Mouse (Mus musculus) spleen, embryonic (tissue): ENCODE results near the gene Agtpbp1.

Experiments used
- CTCF ChIA-PET: fragments of 350-600 bp; sonication (Branson Sonifier 250); formaldehyde crosslinking; loops from one replicate; lab custom pipeline; 2022; lab: Charles Lee

Gene Agtpbp1

GRCm38 (mm10) chr13:59535746-59536145 lies 49.3 kb downstream of the Agtpbp1 start:
- CTCF ChIA-PET: interaction anchor here (0.6 kb wide), 1 partner anchor 61 kb away, joined by 5 read pairs; no protein-coding TSS in a partner anchor

GRCm38 (mm10) chr13:59534301-59534700 lies 50.7 kb downstream of the Agtpbp1 start:
- CTCF ChIA-PET: no interaction called here

- CTCF ChIA-PET: no interaction called here
Observed at GRCm38 (mm10) chr13:59533331-59533730, 51.7 kb downstream of the Agtpbp1 start.

GRCm38 (mm10) chr13:59531203-59531602 lies 53.8 kb downstream of the Agtpbp1 start:
- CTCF ChIA-PET: no interaction called here

GRCm38 (mm10) chr13:59530491-59530890 lies 54.5 kb downstream of the Agtpbp1 start:
- CTCF ChIA-PET: no interaction called here

- CTCF ChIA-PET: no interaction called here
Observed at GRCm38 (mm10) chr13:59521271-59522064, 63.6 kb downstream of the Agtpbp1 start.

GRCm38 (mm10) chr13:59520834-59521233 lies 64.2 kb downstream of the Agtpbp1 start:
- CTCF ChIA-PET: no interaction called here

GRCm38 (mm10) chr13:59519479-59519878 lies 65.5 kb downstream of the Agtpbp1 start:
- CTCF ChIA-PET: no interaction called here

GRCm38 (mm10) chr13:59518016-59518415 lies 67.0 kb downstream of the Agtpbp1 start:
- CTCF ChIA-PET: interaction anchor here (0.7 kb wide), 1 partner anchor 136 kb away, joined by 3 read pairs; no protein-coding TSS in a partner anchor

- CTCF ChIA-PET: interaction anchor here (0.7 kb wide), 1 partner anchor 13 kb away, joined by 3 read pairs; no protein-coding TSS in a partner anchor
Observed at GRCm38 (mm10) chr13:59515074-59515473, 70.0 kb downstream of the Agtpbp1 start.

GRCm38 (mm10) chr13:59509644-59510366 lies 75.2 kb downstream of the Agtpbp1 start:
- CTCF ChIA-PET: no interaction called here

GRCm38 (mm10) chr13:59508584-59508983 lies 76.4 kb downstream of the Agtpbp1 start:
- CTCF ChIA-PET: interaction anchor here (0.8 kb wide), 1 partner anchor 21 kb away, joined by 18 read pairs; no protein-coding TSS in a partner anchor

- CTCF ChIA-PET: no interaction called here
Observed at GRCm38 (mm10) chr13:59506450-59506849, 78.6 kb downstream of the Agtpbp1 start.

GRCm38 (mm10) chr13:59505867-59506266 lies 79.2 kb downstream of the Agtpbp1 start:
- CTCF ChIA-PET: no interaction called here

GRCm38 (mm10) chr13:59503581-59503980 lies 81.4 kb downstream of the Agtpbp1 start:
- CTCF ChIA-PET: no interaction called here

- CTCF ChIA-PET: no interaction called here
Observed at GRCm38 (mm10) chr13:59499831-59500230, 85.2 kb downstream of the Agtpbp1 start.

GRCm38 (mm10) chr13:59499374-59499773 lies 85.7 kb downstream of the Agtpbp1 start:
- CTCF ChIA-PET: no interaction called here

- CTCF ChIA-PET: interaction anchor here (0.6 kb wide), 1 partner anchor 40 kb away, joined by 8 read pairs; no protein-coding TSS in a partner anchor
Observed at GRCm38 (mm10) chr13:59498191-59498590, 86.8 kb downstream of the Agtpbp1 start.

GRCm38 (mm10) chr13:59495839-59496238 lies 89.2 kb downstream of the Agtpbp1 start:
- CTCF ChIA-PET: no interaction called here

- CTCF ChIA-PET: no interaction called here
Observed at GRCm38 (mm10) chr13:59494619-59495262, 90.3 kb downstream of the Agtpbp1 start.

GRCm38 (mm10) chr13:59490726-59491125 lies 94.3 kb downstream of the Agtpbp1 start:
- CTCF ChIA-PET: no interaction called here

GRCm38 (mm10) chr13:59489143-59489542 lies 95.9 kb downstream of the Agtpbp1 start:
- CTCF ChIA-PET: interaction anchor here (0.6 kb wide), 1 partner anchor 420 kb away, joined by 3 read pairs; no protein-coding TSS in a partner anchor
